Mouse (Mus musculus): ENCODE measurements around the gene Ank3. TPM values are rescaled to one million over a fixed set of nuclear protein-coding genes. Genes with fewer than 3 reads are reported as not detected.

The Ank3 gene
- total and polyA plus RNA-seq, 2 experiments from 2014 or later, result 56.7 to 267 TPM

DNA sequence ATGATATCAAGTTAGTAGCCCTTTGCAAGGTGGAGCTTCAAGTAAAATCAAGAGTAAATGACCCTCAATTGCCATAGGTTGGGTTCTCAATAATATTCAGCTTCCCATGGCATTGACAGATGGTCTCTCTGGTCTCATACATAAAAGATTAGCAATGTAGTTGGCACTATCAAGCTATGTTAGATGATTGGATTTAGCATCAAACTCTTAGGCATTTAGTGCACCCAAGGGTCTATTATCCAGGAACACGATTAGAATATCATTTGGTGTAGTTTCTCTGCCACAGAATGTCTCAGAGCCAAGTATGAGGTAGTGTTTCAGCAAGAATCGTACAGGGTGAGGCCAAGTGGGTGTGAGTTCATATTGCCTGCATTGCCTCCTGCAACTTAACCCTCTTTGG lies 68.6 kb downstream of the Ank3 start:
- Histone ChIP-seq H3K4me3 (ENCODE audit: low read depth, low read length) (no peak overlapping the region), H3K9me3 (ENCODE audit: low read length) (no peaks in the 10 kb centered on the region), H3K4me1 (ENCODE audit: insufficient read depth) (peaks cover 31% of the 10 kb centered on the region), H3K27ac (ENCODE audit: low read depth, low read length) (peak overlapping the region; percentile 90), H3K36me3 (ENCODE audit: insufficient read depth) (no peaks in the 10 kb centered on the region), H3K4me2 (ENCODE audit: low read depth) (no peak overlapping the region), H3K27me3 (ENCODE audit: insufficient read depth, low read length) (no peaks in the 10 kb centered on the region), H3K9ac (no peak overlapping the region)
- no peak for TF ChIP-seq CTCF (IDR thresholded peaks at IDR 0.05; ENCODE audit: low read depth)
- no peak for DNase-seq
- no peak for ATAC-seq
- 25% methylated on average over 2 of the region's 2 CpGs for WGBS

DNA sequence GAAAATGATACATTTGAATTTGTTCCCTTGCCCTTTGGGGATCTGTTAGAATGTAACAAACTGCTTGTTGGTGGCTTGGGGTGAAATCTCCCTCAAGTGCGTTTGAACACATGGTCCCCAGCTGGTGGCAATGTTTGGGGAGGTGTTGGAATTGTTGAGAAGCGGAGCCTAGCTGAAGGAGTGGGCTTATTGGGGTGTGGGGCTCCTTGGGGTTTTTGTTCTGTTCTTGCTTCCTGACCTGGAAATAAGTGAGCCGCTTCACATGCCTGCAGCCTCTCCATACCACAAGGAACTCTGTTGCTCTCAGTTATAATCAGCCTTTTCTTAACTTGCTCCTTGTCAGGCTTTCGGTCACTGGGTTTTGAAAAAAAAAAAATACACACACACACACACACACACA lies 73.3 kb downstream of the Ank3 start:
- Histone ChIP-seq H3K27ac (ENCODE audit: low read depth, low read length) (no peak overlapping the region), H3K4me2 (ENCODE audit: low read depth) (no peak overlapping the region), H3K9me3 (ENCODE audit: low read length) (no peaks in the 10 kb centered on the region), H3K27me3 (ENCODE audit: insufficient read depth, low read length) (no peaks in the 10 kb centered on the region), H3K36me3 (ENCODE audit: insufficient read depth) (no peaks in the 10 kb centered on the region), H3K9ac (no peak overlapping the region), H3K4me3 (ENCODE audit: low read depth, low read length) (no peak overlapping the region), H3K4me1 (ENCODE audit: insufficient read depth) (peaks cover 11% of the 10 kb centered on the region)
- WGBS, result 46% methylated on average over 4 of the region's 4 CpGs
- no peak for ATAC-seq
- TF ChIP-seq CTCF (IDR thresholded peaks at IDR 0.05; ENCODE audit: low read depth), result no peak
- DNase-seq, result no peak

DNA sequence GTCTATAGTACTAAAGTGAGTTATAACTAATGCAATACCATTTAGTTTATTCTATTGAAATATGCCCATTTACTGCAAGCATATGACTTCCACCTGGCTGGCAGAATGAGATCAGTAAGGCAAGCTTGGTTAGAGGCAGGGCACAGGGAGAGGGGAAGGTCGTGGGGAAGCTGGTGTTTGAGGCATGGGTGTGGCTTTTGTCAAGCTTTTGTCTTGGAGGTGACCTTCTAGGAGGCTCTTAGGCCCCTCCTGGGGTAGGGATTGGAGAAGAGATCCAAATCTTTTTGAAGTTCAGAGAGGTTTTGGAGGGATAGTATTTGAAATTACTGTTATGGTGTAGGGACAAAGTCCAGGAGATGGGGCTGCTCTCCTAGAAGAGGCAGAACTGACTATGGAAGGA lies 78.3 kb downstream of the Ank3 start:
- ATAC-seq (no peak), DNase-seq (no peak)
- Histone ChIP-seq H3K9ac (no peak overlapping the region), H3K4me1 (ENCODE audit: insufficient read depth) (no peaks in the 10 kb centered on the region), H3K4me2 (ENCODE audit: low read depth) (no peak overlapping the region), H3K36me3 (ENCODE audit: insufficient read depth) (no peaks in the 10 kb centered on the region), H3K4me3 (ENCODE audit: low read depth, low read length) (no peak overlapping the region), H3K27ac (ENCODE audit: low read depth, low read length) (no peak overlapping the region), H3K27me3 (ENCODE audit: insufficient read depth, low read length) (no peaks in the 10 kb centered on the region), H3K9me3 (ENCODE audit: low read length) (no peaks in the 10 kb centered on the region)
- WGBS, result 36% methylated on average over 1 of the region's 1 CpGs
- no peak for TF ChIP-seq CTCF (IDR thresholded peaks at IDR 0.05; ENCODE audit: low read depth)

DNA sequence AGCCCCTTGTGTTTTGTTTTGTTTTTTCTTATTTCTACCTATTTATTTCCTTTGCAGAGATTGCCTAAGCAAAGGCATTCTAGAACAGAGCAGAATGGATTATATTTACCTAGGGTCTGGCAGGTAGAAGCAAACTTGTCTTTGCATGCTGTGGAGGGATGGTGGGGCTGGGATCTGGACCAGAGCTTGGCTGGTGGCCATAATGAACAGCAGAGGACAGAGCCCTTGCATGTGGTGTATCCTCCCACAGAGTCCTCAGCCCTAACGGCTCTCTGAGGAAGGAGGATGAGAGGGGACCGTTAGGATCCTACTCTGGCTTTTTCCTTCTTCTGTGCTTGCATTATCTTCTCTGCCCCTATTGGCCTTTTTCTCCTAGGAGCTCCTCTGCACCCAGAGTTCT lies 79.1 kb downstream of the Ank3 start:
- WGBS, result 52% methylated on average over 2 of the region's 2 CpGs
- Histone ChIP-seq H3K9ac (no peak overlapping the region), H3K27me3 (ENCODE audit: insufficient read depth, low read length) (no peaks in the 10 kb centered on the region), H3K4me1 (ENCODE audit: insufficient read depth) (no peaks in the 10 kb centered on the region), H3K9me3 (ENCODE audit: low read length) (no peaks in the 10 kb centered on the region), H3K4me3 (ENCODE audit: low read depth, low read length) (no peak overlapping the region), H3K27ac (ENCODE audit: low read depth, low read length) (no peak overlapping the region), H3K36me3 (ENCODE audit: insufficient read depth) (no peaks in the 10 kb centered on the region), H3K4me2 (ENCODE audit: low read depth) (no peak overlapping the region)
- no peak for TF ChIP-seq CTCF (IDR thresholded peaks at IDR 0.05; ENCODE audit: low read depth)
- DNase-seq (no peak), ATAC-seq (no peak)

DNA sequence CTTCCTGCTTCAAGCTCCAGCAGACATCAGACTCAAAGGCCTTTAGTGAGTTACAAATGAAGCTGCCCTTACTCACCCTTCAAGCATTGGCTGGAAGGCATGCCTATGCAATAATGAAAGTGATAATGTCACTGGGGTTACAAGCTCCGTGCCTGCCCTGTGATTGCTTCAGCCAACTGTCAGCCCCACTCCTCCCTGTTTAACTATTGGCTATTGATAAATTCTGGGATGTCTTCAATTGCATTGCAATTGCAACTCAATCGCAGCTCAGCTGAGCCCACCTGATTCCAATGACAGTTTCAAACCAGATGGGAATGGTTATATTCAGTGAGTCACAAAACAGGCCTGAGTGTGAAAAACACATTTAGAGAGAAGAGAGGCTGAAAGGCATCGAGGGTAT lies 80.3 kb downstream of the Ank3 start:
- ATAC-seq (no peak), DNase-seq (no peak)
- Histone ChIP-seq H3K36me3 (ENCODE audit: insufficient read depth) (no peaks in the 10 kb centered on the region), H3K27ac (ENCODE audit: low read depth, low read length) (no peak overlapping the region), H3K4me3 (ENCODE audit: low read depth, low read length) (no peak overlapping the region), H3K27me3 (ENCODE audit: insufficient read depth, low read length) (no peaks in the 10 kb centered on the region), H3K9me3 (ENCODE audit: low read length) (no peaks in the 10 kb centered on the region), H3K4me1 (ENCODE audit: insufficient read depth) (no peaks in the 10 kb centered on the region), H3K4me2 (ENCODE audit: low read depth) (no peak overlapping the region), H3K9ac (no peak overlapping the region)
- no peak for TF ChIP-seq CTCF (IDR thresholded peaks at IDR 0.05; ENCODE audit: low read depth)
- WGBS, result 53% methylated on average over 3 of the region's 3 CpGs

DNA sequence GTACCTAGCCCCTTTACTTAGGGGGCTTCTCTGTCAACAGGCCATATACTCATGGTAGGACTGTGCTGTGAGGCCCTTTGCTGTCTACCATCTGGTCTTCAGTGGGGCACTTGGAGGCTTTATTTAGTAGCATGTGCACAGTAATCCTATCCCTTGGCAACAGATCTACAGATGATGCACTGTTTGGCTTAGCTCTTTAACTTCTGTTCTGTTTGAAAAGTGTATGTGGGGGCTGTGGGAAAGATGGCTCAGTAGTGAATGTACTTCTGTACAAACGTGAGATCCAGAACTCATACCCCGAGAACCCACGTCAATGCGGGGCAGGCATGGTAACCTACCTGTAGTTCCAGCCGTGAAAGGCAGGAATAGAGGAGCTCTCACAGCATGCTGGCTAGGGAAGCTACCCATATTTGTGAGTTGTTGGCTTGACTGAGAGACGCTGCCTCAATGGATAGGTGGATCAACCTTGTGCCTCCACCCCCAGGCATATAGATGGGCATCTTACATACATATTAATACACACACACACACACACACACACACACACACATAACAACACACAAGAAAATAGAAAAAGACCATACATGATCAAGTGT lies 86.7 kb downstream of the Ank3 start:
- H3K4me2 ChIP-seq (ENCODE audit: low read depth), result no peak overlapping the region
- H3K27ac ChIP-seq (ENCODE audit: low read depth, low read length), result no peak overlapping the region
- no peaks in the 10 kb centered on the region for H3K27me3 ChIP-seq (ENCODE audit: insufficient read depth, low read length)
- WGBS, result 85% methylated on average over 6 of the region's 6 CpGs
- no peaks in the 10 kb centered on the region for H3K9me3 ChIP-seq (ENCODE audit: low read length)
- no peak overlapping the region for H3K9ac ChIP-seq
- TF ChIP-seq CTCF (IDR thresholded peaks at IDR 0.05; ENCODE audit: low read depth), result no peak
- ATAC-seq, result no peak
- no peaks in the 10 kb centered on the region for H3K4me1 ChIP-seq (ENCODE audit: insufficient read depth)
- no peaks in the 10 kb centered on the region for H3K36me3 ChIP-seq (ENCODE audit: insufficient read depth)
- no peak for DNase-seq
- H3K4me3 ChIP-seq (ENCODE audit: low read depth, low read length), result no peak overlapping the region

DNA sequence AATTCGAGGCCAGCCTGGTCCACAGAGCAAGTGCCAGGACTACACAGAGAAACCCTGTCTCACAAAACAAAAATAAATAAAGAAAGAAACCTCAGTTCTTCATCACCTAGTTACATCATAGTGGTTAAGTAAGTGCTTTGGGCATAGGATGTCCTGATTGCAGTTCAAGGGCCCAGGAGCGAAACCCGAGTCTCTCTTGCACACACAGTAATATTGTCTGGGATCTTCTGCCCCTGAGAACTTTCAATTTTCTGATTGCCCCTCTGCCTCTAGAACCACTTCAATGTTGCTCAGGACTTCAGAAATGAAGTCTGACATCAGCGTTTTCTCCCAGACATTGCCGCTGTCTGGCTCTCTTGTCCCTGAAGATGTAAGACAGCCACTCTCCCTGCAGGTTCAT lies 91.6 kb downstream of the Ank3 start:
- Histone ChIP-seq H3K27ac (ENCODE audit: low read depth, low read length) (no peak overlapping the region), H3K4me3 (ENCODE audit: low read depth, low read length) (no peak overlapping the region), H3K27me3 (ENCODE audit: insufficient read depth, low read length) (no peaks in the 10 kb centered on the region), H3K36me3 (ENCODE audit: insufficient read depth) (no peaks in the 10 kb centered on the region), H3K4me1 (ENCODE audit: insufficient read depth) (no peaks in the 10 kb centered on the region), H3K9me3 (ENCODE audit: low read length) (no peaks in the 10 kb centered on the region), H3K4me2 (ENCODE audit: low read depth) (no peak overlapping the region), H3K9ac (no peak overlapping the region)
- 73% methylated on average over 5 of the region's 5 CpGs for WGBS
- TF ChIP-seq CTCF (IDR thresholded peaks at IDR 0.05; ENCODE audit: low read depth), result no peak
- no peak for ATAC-seq
- DNase-seq, result no peak

All from forebrain, postnatal 0 days (tissue).